Mouse (Mus musculus) heart, postnatal 0 days (tissue): Measurements from ENCODE around the gene Selenom. TPM values are rescaled to one million over a fixed set of nuclear protein-coding genes. Genes with fewer than 3 reads are reported as not detected.
A peak's percentile ranks its signal among the peaks of the same experiment; 100 is the strongest.

Source experiments
- ATAC-seq: fragments of 200-750 bp; cut with Nextera tagmentation; 2 replicates; pipeline ENCODE4 v1.8.0; 2017; ENCODE audit warnings: low read depth, moderate number of reproducible peaks, moderate library complexity; ENCODE audit not compliant: insufficient read depth
- DNase-seq: peaks from one replicate; pipeline ENCODE4 v3.0.0-alpha.2; 2016; ENCODE audit warnings: low spot score
- H3K27ac ChIP-seq: fragments of 300-500 bp; sonication (generic); 2 replicates; pipeline ENCODE4 v1.5.1; 2014; ENCODE audit warnings: low read depth, mild to moderate bottlenecking
- H3K27me3 ChIP-seq: fragments of 300-500 bp; sonication (generic); 2 replicates; pipeline ENCODE4 v1.6.1; 2014; ENCODE audit warnings: low read length, mixed read lengths; ENCODE audit not compliant: control insufficient read depth, insufficient read depth
- H3K36me3 ChIP-seq: fragments of 300-500 bp; sonication (generic); replicated peaks from 2 replicates; pipeline ENCODE4 v1.6.1; 2014; ENCODE audit warnings: low read length, mixed read lengths; ENCODE audit not compliant: control insufficient read depth, insufficient read depth
- H3K4me1 ChIP-seq: fragments of 300-500 bp; sonication (generic); 2 replicates; pipeline ENCODE4 v1.6.1; 2014; ENCODE audit warnings: antibody characterized with exemption; ENCODE audit not compliant: control insufficient read depth, insufficient read depth
- H3K4me2 ChIP-seq: fragments of 300-500 bp; sonication (generic); 2 replicates; pipeline ENCODE4 v1.6.1; 2014; ENCODE audit warnings: low read depth, mild to moderate bottlenecking, low read length, moderate library complexity
- H3K4me3 ChIP-seq: fragments of 300-500 bp; sonication (generic); 2 replicates; pipeline ENCODE4 v1.5.1; 2014; ENCODE audit warnings: low read depth, low read length
- H3K9ac ChIP-seq: fragments of 300-500 bp; sonication (generic); replicated peaks from 2 replicates; pipeline ENCODE4 v1.6.1; 2014; ENCODE audit warnings: low read depth, low read length, mixed read lengths
- H3K9me3 ChIP-seq: fragments of 300-500 bp; sonication (generic); replicated peaks from 2 replicates; pipeline ENCODE4 v1.6.1; 2016; ENCODE audit warnings: low read length; ENCODE audit not compliant: control insufficient read depth
- CTCF ChIP-seq: IDR thresholded peaks from 2 replicates; pipeline ENCODE4 v1.5.1; 2016; ENCODE audit warnings: antibody characterized with exemption, control low read depth, low read depth
- EP300 ChIP-seq: IDR thresholded peaks from 2 replicates; pipeline ENCODE4 v1.6.1; 2016; ENCODE audit warnings: antibody characterized with exemption, low read depth
- WGBS: fragments of 180-500 bp; shearing (Covaris S2); extraction: QIAGEN DNeasy Blood & Tissue Kit; methylation state at CpG from one replicate; pipeline ENCODE4 v1.1.7; 2014; 5-methylcytosine and 5-hydroxymethylcytosine counted together
- polyA plus RNA-seq: library from polyadenylated mRNA; unstranded; fragments of >200 nt; fragmentation: Nextera tagmentation; extraction: Ambion mirVana; gene quantifications from 2 replicates; pipeline ENCODE4 v1.2.1, GENCODE M21; 2015
- total RNA-seq: library from RNA; depleted of rRNA; stranded (reverse); fragments of >200 nt; gene quantifications from 2 replicates; pipeline ENCODE4 v1.2.3, GENCODE M21; 2014; ENCODE audit warnings: low replicate concordance

Selenom gene
- total and polyA plus RNA-seq, 2 experiments from 2014 or later, result 129 to 147 TPM

- DNase-seq, result no peak
- Histone ChIP-seq H3K9me3 (peaks cover 4% of the 10 kb centered on the region; the same call in 1 of the 2 replicates), H3K27me3 (no peaks in the 10 kb centered on the region), H3K9ac (no peak overlapping the region), H3K27ac (no peak overlapping the region; the same call in 1 of the 2 replicates), H3K36me3 (no peaks in the 10 kb centered on the region), H3K4me3 (no peak overlapping the region), H3K4me1 (peaks cover 4% of the 10 kb centered on the region), H3K4me2 (no peak overlapping the region)
- TF ChIP-seq EP300, result no peak
- TF ChIP-seq CTCF, result no peak
- 79% methylated on average over 3 of the region's 3 CpGs for WGBS
- no peak for ATAC-seq
Observed at GRCm38 (mm10) chr11:3541932-3542331, 27.4 kb downstream of the Selenom start.

DNA sequence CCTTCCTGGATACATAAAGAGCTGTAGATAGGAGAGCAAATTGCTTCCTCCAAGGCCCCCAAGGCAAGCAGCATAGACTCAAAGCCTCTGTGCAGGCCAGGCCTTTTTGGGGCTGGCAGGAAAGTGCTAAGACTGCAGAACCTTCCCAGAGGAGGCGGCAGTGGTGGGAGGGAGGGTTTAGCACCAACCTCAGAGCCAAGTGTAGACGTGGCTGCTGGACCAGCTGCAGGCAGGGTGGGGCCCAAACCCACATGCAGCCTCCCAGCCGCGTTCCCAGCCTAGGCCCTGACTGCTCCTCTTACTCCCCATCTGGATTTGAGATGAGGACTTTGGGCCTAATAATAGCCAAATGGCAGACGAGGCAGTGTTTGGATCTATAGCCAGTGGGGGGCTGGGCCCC lies 28.5 kb downstream of the Selenom start:
- H3K9me3 ChIP-seq, result peaks cover 4% of the 10 kb centered on the region; the same call in 1 of the 2 replicates
- ATAC-seq (no peak), DNase-seq (peak; percentile 56)
- no peaks in the 10 kb centered on the region for H3K36me3 ChIP-seq
- H3K4me2 ChIP-seq, result no peak overlapping the region
- H3K4me3 ChIP-seq, result no peak overlapping the region
- H3K4me1 ChIP-seq, result no peaks in the 10 kb centered on the region
- 31% methylated on average over 5 of the region's 5 CpGs for WGBS
- no peak for TF ChIP-seq EP300
- TF ChIP-seq CTCF, result no peak
- H3K27ac ChIP-seq, result peak overlapping the region; percentile 59
- H3K9ac ChIP-seq, result no peak overlapping the region; the same call in 1 of the 2 replicates
- no peaks in the 10 kb centered on the region for H3K27me3 ChIP-seq

GRCm38 (mm10) chr11:3544409-3544808 lies 29.9 kb downstream of the Selenom start:
- Histone ChIP-seq H3K4me3 (no peak overlapping the region), H3K27ac (no peak overlapping the region), H3K36me3 (no peaks in the 10 kb centered on the region), H3K27me3 (no peaks in the 10 kb centered on the region), H3K4me2 (no peak overlapping the region), H3K4me1 (no peaks in the 10 kb centered on the region), H3K9ac (no peak overlapping the region), H3K9me3 (peaks cover 4% of the 10 kb centered on the region; the same call in 1 of the 2 replicates)
- DNase-seq, result no peak
- TF ChIP-seq CTCF (no peak), EP300 (no peak)
- no peak for ATAC-seq
- WGBS, result 92% methylated on average over 5 of the region's 5 CpGs

- Histone ChIP-seq H3K9me3 (peaks cover 4% of the 10 kb centered on the region; the same call in 1 of the 2 replicates), H3K4me3 (no peak overlapping the region), H3K36me3 (no peaks in the 10 kb centered on the region), H3K27me3 (no peaks in the 10 kb centered on the region), H3K4me2 (no peak overlapping the region), H3K9ac (no peak overlapping the region), H3K4me1 (no peaks in the 10 kb centered on the region), H3K27ac (no peak overlapping the region)
- no peak for ATAC-seq
- TF ChIP-seq EP300 (no peak), CTCF (no peak)
- DNase-seq, result no peak
- WGBS, result 29% methylated on average over 9 of the region's 9 CpGs
Observed at GRCm38 (mm10) chr11:3545531-3546241, 31.2 kb downstream of the Selenom start.

DNA sequence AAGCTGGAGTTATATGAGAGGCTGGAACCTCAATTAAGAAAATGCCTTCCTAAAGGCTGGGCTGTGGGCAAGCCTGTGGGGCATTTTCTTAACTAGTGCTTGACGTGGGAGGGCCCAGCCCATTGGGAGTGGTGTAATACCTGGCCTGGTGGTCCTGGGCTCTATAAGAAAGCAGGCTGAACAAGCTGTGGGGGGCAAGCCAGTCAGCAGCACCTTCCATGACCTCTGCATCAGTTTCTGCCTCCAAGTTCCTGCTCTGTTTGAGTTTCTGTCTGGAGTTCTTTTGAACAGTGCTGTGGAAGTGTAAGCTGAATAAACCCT lies 31.7 kb downstream of the Selenom start:
- Histone ChIP-seq H3K9ac (no peak overlapping the region), H3K9me3 (peaks cover 4% of the 10 kb centered on the region; the same call in 1 of the 2 replicates), H3K36me3 (no peaks in the 10 kb centered on the region), H3K27ac (no peak overlapping the region), H3K27me3 (no peaks in the 10 kb centered on the region), H3K4me2 (no peak overlapping the region), H3K4me3 (no peak overlapping the region), H3K4me1 (no peaks in the 10 kb centered on the region)
- WGBS, result 30% methylated on average over 1 of the region's 1 CpGs
- ATAC-seq (no peak), DNase-seq (no peak)
- TF ChIP-seq EP300 (no peak), CTCF (no peak)

- no peak for DNase-seq
- H3K4me1 ChIP-seq, result no peaks in the 10 kb centered on the region
- no peak overlapping the region for H3K4me2 ChIP-seq
- no peak for ATAC-seq
- H3K27ac ChIP-seq, result no peak overlapping the region
- H3K9ac ChIP-seq, result no peak overlapping the region
- H3K9me3 ChIP-seq, result peaks cover 4% of the 10 kb centered on the region; the same call in 1 of the 2 replicates
- TF ChIP-seq EP300 (no peak), CTCF (no peak)
- WGBS, result 87% methylated on average over 2 of the region's 2 CpGs
- H3K4me3 ChIP-seq, result no peak overlapping the region
- no peaks in the 10 kb centered on the region for H3K36me3 ChIP-seq
- no peaks in the 10 kb centered on the region for H3K27me3 ChIP-seq
Observed at GRCm38 (mm10) chr11:3547047-3547446, 32.6 kb downstream of the Selenom start.
